Mouse (Mus musculus): ENCODE results near the gene Rhox4d.
"Not testable (repeated sequence)": the region's sequence is repeated elsewhere in the genome, so short reads cannot be mapped to it uniquely, and the experiment has no call there.

The Rhox4d gene

DNA sequence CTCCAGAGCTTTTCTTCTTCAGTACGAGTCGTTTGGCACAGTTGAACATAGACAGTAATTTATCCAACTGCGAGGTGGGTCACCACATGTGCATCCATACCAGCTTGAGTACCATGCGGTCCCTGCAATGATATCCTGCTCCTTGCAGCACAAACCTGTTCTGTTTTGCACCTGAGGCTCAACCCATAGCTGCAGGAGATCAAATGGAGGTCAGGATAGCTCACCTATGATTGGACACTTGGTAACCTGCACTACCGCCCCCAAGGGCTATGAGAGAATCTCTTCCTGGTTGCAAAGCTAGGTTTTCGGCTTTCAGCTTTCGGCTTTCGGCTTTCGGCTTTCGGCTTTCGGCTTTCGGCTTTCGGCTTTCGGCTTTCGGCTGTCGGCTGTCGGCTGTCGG lies at the start of gene Rhox4d:
Rhox4d (plus strand) TSS at position 301 of the 400 bp plus-strand sequence.
- not testable (repeated sequence) for DNase-seq (ENCODE audit: low spot score in 2 of 2)

DNA sequence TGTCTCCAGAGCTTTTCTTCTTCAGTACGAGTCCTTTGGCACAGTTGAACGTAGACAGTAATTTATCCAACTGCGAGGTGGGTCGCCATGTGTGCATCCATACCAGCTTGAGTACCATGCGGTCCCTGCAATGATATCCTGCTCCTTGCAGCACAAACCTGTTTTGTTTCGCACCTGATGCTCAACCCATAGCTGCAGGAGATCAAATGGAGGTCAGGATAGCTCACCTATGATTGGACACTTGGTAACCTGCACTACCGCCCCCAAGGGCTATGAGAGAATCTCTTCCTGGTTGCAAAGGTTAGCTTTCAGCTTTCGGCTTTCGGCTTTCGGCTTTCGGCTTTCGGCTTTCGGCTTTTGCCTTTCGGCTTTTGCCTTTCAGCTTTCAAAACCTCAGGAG lies 34.1 kb upstream of the Rhox4d start, which contains the start of gene Rhox4c:
Rhox4c (plus strand) TSS at position 301 of the 400 bp plus-strand sequence.
- not testable (repeated sequence) for DNase-seq (ENCODE audit: low spot score in 2 of 2)

DNA sequence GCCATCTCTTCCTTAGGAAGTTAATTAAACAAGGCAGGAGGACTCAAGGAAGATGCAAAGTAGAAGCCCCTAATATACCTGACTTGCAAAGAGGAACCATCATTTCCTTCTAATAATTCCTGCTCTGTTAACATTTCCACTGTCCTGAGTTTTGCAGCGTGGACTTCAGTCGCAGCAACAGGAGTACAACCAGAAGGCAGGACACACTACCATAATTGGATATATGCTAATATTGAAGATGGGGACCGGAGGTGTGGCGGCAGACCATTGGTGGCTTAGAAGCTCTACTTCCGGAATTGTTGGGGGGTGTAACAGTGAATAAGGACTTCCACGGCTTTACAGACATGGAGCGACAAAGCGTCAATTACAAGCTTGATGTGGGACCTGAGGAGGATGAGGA lies 16.0 kb downstream of the Rhox4d start, which contains the start of gene Rhox2e:
Rhox2e (plus strand) TSS at position 301 of the 400 bp plus-strand sequence.
- DNase-seq (ENCODE audit: low spot score in 2 of 2): not testable (repeated sequence)

DNA sequence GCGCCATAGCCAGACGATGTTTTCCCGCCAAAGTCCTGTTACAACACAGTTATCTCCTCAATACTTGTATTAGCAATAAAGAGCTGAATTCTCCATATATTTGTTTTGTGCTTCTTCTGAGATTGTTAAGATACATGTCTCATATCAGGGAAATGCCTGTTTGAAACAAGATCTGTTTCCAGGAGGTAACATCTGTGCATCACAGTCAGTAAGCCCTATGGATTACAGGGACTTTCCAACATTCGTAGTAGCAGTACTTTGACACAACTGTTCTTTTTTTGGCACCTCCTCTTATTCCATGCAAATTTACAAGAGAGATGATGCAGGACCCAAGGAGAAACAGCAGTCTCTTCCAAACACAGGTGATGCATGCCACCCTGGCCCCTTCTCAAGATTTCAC lies 27.6 kb downstream of the Rhox4d start, which contains the start of gene Rhox3e:
Rhox3e (plus strand) TSS at position 301 of the 400 bp plus-strand sequence.
- not testable (repeated sequence) for DNase-seq (ENCODE audit: low spot score in 2 of 2)

DNA sequence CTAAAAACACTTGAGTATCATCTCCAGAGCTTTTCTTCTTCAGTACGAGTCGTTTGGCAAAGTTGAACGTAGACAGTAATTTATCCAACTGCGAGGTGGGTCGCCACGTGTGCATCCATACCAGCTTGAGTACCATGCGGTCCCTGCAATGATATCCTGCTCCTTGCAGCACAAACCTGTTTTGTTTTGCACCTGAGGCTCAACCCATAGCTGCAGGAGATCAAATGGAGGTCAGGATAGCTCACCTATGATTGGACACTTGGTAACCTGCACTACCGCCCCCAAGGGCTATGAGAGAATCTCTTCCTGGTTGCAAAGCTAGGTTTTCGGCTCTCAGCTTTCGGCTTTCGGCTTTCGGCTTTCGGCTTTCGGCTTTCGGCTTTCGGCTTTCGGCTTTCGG lies 43.0 kb downstream of the Rhox4d start, which contains the start of gene Rhox4e:
Rhox4e (plus strand) TSS at position 301 of the 400 bp plus-strand sequence.
- DNase-seq (ENCODE audit: low spot score in 2 of 2): not testable (repeated sequence)
